Mouse (Mus musculus): ENCODE measurements around the gene Ahrr.

Gene Ahrr

DNA sequence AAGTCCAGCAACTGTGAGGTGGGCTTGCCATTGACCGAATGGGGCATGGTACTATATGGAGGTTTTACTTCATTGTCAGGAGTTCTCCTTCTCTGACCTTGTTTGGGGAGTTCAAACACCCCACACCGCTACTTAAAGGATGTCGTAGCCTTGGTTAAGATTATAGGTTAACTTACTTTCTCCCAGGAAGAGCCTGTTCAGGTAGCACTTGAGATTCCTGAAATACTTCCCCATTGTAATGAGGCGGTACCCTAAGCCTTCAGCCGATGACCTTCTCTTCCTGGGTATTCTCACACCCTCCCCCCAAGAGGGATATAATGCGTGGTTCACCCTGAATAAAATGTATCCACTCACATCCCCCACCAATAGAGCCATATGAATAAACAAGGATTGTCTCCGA, 54.6 kb downstream of the Ahrr start:
- no peak for DNase-seq

- DNase-seq = no peak
Observed at GRCm38 (mm10) chr13:74220659-74221058, 71.5 kb downstream of the Ahrr start.

- no peak for DNase-seq
Observed at GRCm38 (mm10) chr13:74218441-74218840, 73.7 kb downstream of the Ahrr start.

DNA sequence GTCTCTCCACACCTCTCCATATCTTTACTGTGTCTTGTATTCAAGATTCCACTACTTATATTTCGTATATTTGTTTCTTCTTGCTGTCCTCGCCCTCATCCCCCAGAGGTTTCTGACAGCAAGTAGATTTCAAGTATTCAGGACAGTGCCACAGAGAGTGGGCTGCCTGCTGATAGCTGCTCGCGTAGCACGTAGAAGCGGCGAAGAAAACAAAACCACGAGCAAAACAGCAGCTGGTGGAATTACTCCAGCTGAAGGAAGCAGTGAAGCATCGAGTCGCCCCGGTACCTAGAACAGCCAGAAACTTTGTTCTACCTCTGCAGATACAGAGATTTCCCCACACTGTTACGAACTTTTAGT, 83.2 kb downstream of the Ahrr start:
- DNase-seq = no peak

- DNase-seq = peak; percentile 82 to 86
Observed at GRCm38 (mm10) chr13:74208317-74208985, 83.7 kb downstream of the Ahrr start, which contains the start of gene Exoc3. Gene Exoc3 (minus strand): TSS chr13:74208732.

DNA sequence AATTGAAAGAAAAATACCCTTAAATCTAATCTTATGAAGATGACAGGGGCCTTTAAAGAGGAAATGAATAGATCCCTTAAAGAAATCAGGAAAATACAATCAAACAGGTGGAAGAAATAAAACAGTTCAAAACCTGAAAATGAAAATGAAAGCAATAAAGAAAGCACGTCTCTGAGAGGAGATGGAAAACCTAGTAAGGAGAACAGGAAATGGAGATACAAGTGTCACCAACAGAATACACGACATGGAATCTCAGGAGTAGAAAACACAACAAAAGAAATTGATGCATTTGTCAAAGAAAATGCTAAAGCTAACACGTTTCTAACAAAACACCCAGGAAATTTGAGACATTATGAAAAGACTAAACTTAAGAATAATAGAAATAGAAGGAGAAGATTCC, 95.7 kb downstream of the Ahrr start:
- no peak for DNase-seq

DNA sequence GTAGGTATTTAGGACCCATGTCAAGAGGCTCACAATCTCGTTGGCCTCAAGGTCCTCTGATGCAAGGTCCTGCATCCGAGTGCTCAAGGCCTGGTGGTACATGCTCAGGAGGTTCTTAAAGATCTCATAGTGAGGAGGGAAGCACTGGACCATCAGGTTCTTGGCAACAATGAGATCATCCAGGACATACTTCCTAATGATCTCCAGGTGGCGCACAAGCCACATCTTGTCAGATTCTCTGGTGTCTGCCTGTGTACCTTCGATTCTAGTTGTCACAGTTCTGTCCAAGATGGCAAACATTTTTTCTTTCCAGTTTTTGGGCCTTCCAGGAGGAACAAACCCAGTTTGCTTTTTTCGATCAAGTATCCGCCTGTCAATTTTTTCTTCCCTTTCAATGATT, 99.5 kb downstream of the Ahrr start:
- no peak for DNase-seq

DNA sequence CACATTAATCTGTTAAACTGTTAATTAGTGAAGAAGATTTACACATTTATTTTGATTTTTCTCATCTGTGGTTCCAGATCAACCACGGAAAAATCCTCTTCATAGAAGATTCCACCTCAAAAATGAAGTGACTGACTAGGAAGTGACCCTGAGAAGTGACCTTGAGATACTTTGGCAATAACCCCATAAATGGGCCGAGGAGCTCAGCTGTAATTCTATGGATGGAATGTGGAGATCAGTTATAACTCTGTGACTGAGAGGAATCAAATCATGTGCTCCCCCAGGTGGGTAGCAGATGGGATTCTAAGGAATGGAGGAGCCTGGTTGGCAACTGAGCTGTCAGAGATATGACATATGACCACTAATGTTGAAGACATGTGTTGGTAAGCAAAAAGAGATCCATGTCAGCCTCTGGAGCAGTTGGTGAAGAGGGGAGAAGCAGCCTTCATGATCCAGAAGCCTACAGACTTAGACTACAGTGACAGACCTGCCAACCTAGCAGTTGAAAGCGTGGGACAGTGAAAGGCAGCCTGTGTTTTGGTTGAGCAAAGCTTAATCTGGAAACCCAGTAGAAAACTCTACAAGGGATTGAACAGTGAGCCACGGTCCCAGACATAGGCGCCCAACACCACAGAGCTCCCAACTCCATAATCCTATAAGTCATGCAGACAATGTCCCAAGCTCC, 109.0 kb downstream of the Ahrr start:
- DNase-seq = no peak

DNA sequence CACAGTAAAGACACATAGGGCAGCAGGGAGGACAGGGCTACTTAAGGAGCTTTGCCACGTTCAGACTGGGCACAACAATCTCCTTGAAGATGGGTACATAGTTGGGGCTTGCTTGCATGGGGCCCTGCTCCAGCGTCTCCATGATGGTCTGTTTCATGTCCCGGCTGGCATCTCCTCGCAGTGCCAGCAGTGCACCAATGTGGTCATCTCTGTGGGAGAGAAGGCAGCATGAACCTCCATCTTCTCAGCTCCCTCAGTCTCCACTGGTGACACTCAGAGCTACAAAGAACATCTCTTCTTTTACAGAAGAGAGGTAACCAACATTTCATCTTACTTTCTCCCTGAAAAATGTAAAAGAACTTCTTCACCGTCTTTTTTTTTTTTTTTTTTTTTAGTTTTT, 120.1 kb downstream of the Ahrr start:
- DNase-seq = no peak

DNA sequence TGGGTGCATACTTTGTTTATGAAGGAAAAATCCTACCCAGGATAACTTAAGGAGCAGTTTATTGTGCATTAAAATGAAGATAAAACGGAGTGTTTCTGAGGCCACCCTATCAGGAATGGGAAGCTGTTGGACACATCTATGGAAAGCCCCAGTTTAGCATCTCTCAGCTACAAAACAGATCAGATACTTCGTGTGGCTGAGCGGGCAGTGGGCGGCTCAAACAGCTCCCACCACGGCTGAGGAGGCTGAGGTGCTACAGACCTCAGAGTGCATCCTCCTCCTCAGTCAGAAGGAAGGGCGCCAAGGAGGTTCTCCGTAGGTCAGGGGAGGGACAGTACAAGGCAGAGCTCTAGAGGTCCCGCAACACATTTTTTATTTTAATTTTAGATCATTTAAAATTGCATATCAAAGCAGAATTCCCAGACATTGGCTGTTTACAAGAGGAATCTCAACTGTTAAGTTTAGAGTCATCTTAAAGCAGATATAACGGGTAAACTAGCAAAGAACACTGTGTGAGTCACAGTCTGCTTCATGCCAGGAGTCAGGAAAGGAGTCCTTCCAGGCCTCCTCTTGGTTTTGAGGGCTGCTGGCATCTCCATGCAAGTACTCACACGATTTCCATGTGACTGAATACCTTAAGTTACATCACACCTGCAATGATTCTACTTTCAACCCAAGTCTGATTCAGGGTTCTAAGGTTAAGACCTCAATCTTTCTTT, 122.5 kb downstream of the Ahrr start:
- no peak for DNase-seq

GRCm38 (mm10) chr13:74167492-74167891, 124.6 kb downstream of the Ahrr start:
- no peak for DNase-seq

DNA sequence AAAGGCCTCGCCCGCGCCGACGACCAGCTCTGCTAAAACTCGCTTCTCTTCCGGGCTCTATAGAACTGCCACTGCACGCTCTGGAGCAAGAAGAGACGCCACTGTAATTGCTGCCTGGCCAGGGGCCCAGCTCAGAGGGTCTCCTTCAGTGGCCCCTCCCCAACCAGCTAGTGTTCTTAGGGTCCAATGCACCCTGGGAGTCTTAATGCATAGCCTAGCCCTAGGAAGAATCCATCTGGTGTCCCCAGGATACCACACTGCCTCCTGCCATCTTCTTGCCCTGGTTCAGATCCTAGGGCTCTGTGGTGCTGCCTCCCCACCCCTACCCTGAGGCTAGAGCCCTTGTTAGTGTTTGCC, 125.1 kb downstream of the Ahrr start:
- no peak for DNase-seq

DNA sequence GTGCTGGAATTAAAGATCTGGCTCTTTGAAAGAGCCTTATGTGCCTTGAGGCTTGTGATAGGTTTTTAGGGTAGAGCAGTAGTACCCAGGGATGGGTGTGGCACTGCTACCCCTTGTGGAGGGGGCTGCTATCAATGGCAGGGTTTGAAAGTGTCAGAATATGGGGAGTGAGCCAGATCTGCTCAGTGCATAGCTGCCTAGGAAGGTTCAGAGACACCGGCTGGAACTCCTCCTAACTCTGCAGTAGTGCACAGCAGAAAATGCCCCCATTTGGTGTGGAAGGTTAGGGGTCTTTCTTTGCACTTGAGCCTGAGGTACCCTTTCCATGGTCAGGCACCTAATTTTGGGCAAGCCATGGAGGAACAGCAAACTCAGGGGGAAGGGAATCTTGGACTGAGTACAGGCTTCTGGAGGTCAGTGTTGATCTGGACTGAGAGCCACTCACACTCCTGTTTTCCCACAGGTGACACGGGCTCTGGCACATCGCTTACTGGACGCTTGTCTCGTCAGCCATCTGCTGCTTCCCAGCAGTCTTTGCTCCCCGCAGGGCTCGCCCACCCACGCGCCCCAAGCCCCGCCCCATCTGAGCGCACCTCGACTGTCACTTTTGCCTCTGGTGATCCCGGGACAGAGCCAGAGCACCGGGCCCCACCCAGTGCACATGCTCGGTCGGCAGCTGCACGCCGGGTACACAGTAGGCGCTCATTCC, 125.6 kb downstream of the Ahrr start:
- DNase-seq = peak; percentile 43 to 62

All from spleen, adult 18-20 months (tissue).